In the genomic region with DNA sequence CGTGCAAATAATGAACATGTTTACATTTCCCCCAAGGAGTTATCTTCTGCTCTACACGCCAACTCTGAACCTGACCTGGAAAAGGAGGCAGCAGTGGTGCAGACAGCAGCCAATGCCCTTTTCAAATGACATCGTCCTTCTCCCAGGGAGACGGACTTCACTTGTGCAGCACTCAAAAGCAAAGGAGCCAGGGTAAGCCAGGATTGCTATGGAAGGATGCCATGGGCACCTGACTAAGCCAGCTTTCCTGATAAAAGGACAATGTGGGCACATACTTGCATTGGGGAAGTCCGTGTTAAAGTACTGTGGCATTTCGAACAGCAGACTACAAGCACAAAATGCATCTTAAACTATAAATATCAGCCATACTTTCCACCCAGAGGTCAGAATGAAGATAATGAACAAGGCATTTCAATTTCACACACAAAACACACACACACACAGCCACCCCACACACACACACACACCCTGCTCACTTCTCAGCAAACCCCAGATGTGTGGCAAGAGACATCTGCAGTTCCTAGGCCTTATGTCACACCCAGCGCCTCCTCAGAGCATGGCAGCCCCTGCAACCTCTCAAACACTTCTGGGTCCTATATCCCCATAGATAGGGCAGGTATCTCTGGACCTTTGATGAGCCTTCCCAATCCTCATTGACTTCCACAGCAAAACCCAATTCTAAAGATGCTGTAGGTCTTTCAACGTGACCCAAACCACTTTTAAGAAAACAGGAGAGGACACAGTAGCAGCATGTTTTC, we compare ENCODE assay signal across 7 mouse cellular contexts. TPM values are rescaled to one million over a fixed set of nuclear protein-coding genes. Genes with fewer than 3 reads are reported as not detected.
DNase-seq lines count a peak whose midpoint lies in the region; ATAC-seq and TF ChIP-seq lines count a peak whose summit lies in the region.

No protein-coding gene starts in this region.

- H3K27ac ChIP-seq in forebrain, embryonic 15.5 days (replicated peaks): no peak overlapping the region
- no peak overlapping the region for H3K27ac ChIP-seq in intestine, embryonic 15.5 days
- no peak overlapping the region for H3K27ac ChIP-seq in midbrain, postnatal 0 days (ENCODE audit: low read depth, low read length)

- peak overlapping the region; percentile 54 for H3K9ac ChIP-seq in forebrain, embryonic 15.5 days (replicated peaks)
- no peak overlapping the region for H3K9ac ChIP-seq in intestine, embryonic 15.5 days
- peak overlapping the region; percentile 96; the same call in 1 of the 2 replicates for H3K9ac ChIP-seq in midbrain, postnatal 0 days (replicated peaks; ENCODE audit: low read length, poor library complexity, severe bottlenecking)

- H3K4me2 ChIP-seq in forebrain, embryonic 15.5 days (replicated peaks): peak overlapping the region; percentile 99
- peak overlapping the region; percentile 94 for H3K4me2 ChIP-seq in intestine, embryonic 15.5 days (replicated peaks)
- peak overlapping the region; percentile 99 for H3K4me2 ChIP-seq in midbrain, postnatal 0 days (ENCODE audit: low read depth, low read length, poor library complexity, severe bottlenecking)

- no peak for TF ChIP-seq CTCF in E14TG2a.4 (conservative IDR thresholded peaks at IDR 0.05; ENCODE audit: low read length)
- no peak for TF ChIP-seq CTCF in midbrain, postnatal 0 days (IDR thresholded peaks at IDR 0.05)

- H3K4me1 ChIP-seq in E14TG2a.4 (replicated peaks; ENCODE audit: low read depth, low read length): peaks cover 74% of the 10 kb centered on the region
- peaks cover 65% of the 10 kb centered on the region for H3K4me1 ChIP-seq in forebrain, embryonic 15.5 days
- peaks cover 24% of the 10 kb centered on the region for H3K4me1 ChIP-seq in intestine, embryonic 15.5 days (replicated peaks)
- H3K4me1 ChIP-seq in midbrain, postnatal 0 days (ENCODE audit: insufficient read depth, low read length): peaks cover 14% of the 10 kb centered on the region

- H3K9me3 ChIP-seq in E14TG2a.4 (ENCODE audit: low read length): no peaks in the 10 kb centered on the region
- no peaks in the 10 kb centered on the region for H3K9me3 ChIP-seq in forebrain, embryonic 15.5 days
- no peaks in the 10 kb centered on the region for H3K9me3 ChIP-seq in intestine, embryonic 15.5 days
- no peaks in the 10 kb centered on the region for H3K9me3 ChIP-seq in midbrain, postnatal 0 days (ENCODE audit: low read length)

- peak overlapping the region; percentile 45 for H3K4me3 ChIP-seq in E14TG2a.4 (replicated peaks; ENCODE audit: low read length)
- peak overlapping the region; percentile 97 for H3K4me3 ChIP-seq in forebrain, embryonic 15.5 days
- H3K4me3 ChIP-seq in intestine, embryonic 15.5 days (replicated peaks): peak overlapping the region; percentile 90
- H3K4me3 ChIP-seq in midbrain, postnatal 0 days (ENCODE audit: low read depth, low read length): peak overlapping the region; percentile 79

- WGBS in forebrain, embryonic 15.5 days: 17% methylated on average over 8 of the region's 8 CpGs
- WGBS in intestine, embryonic 15.5 days: 27% methylated on average over 8 of the region's 8 CpGs
- 26% methylated on average over 8 of the region's 8 CpGs for WGBS in midbrain, postnatal 0 days

- H3K27me3 ChIP-seq in E14TG2a.4 (ENCODE audit: insufficient read depth, low read length): peaks cover 5% of the 10 kb centered on the region
- no peaks in the 10 kb centered on the region for H3K27me3 ChIP-seq in forebrain, embryonic 15.5 days
- no peaks in the 10 kb centered on the region for H3K27me3 ChIP-seq in intestine, embryonic 15.5 days (replicated peaks)
- H3K27me3 ChIP-seq in midbrain, postnatal 0 days (ENCODE audit: insufficient read depth, low read length): no peaks in the 10 kb centered on the region

- H3K36me3 ChIP-seq in E14TG2a.4 (ENCODE audit: insufficient read depth, low read length): peaks cover 15% of the 10 kb centered on the region
- no peaks in the 10 kb centered on the region for H3K36me3 ChIP-seq in forebrain, embryonic 15.5 days
- no peaks in the 10 kb centered on the region for H3K36me3 ChIP-seq in intestine, embryonic 15.5 days
- H3K36me3 ChIP-seq in midbrain, postnatal 0 days (ENCODE audit: insufficient read depth, low read length): no peaks in the 10 kb centered on the region

- no peak for ATAC-seq in forebrain, embryonic 15.5 days (replicated peaks)
- ATAC-seq in intestine, embryonic 15.5 days: no peak
- no peak for ATAC-seq in midbrain, postnatal 0 days (ENCODE audit: low FRiP score)

- peak; percentile 22 for DNase-seq in CD4-positive helper T cell, adult 2 months (ENCODE audit: low read depth, low spot score)
- peak; percentile 25 for DNase-seq in midbrain, postnatal 0 days (ENCODE audit: low spot score)
- no peak for DNase-seq in left cerebral cortex, adult 11 months (ENCODE audit: low spot score)
- DNase-seq in c-Kit-positive CD71-positive TER-119-positive erythroid progenitor cells, embryonic 14.5 days (ENCODE audit: low spot score): no peak

RNA-seq across cellular contexts. Expression of a gene that starts 2.4 kb away (rescaled TPM):
- 4.4 and 5.3 TPM in 2 replicates for polyA plus RNA-seq in forebrain, embryonic 15.5 days (2015; fragmentation: Nextera tagmentation; extraction: Ambion mirVana)
- polyA plus RNA-seq in intestine, embryonic 15.5 days (2015; fragmentation: Nextera tagmentation; extraction: Ambion mirVana): 3.0 and 3.1 TPM in 2 replicates
- total RNA-seq in midbrain, postnatal 0 days (2014; rRNA removed): 11.4 and 15.0 TPM in 2 replicates
- polyA plus RNA-seq in midbrain, postnatal 0 days (2015; fragmentation: Nextera tagmentation; extraction: Ambion mirVana): 2.2 and 2.9 TPM in 2 replicates

RNA-seq across cellular contexts. Expression of a gene that starts 50.7 kb away (rescaled TPM):
- 20.6 and 23.6 TPM in 2 replicates for polyA plus RNA-seq in forebrain, embryonic 15.5 days (2015; fragmentation: Nextera tagmentation; extraction: Ambion mirVana)
- 5.5 and 5.6 TPM in 2 replicates for polyA plus RNA-seq in intestine, embryonic 15.5 days (2015; fragmentation: Nextera tagmentation; extraction: Ambion mirVana)
- 113 and 118 TPM in 2 replicates for total RNA-seq in midbrain, postnatal 0 days (2014; rRNA removed)
- polyA plus RNA-seq in midbrain, postnatal 0 days (2015; fragmentation: Nextera tagmentation; extraction: Ambion mirVana): 22.0 and 23.6 TPM in 2 replicates

Comparison
In these comparisons a context has a peak if more than half of its experiments do, and no peak if none do; other contexts are left out.
1. DNase-seq: peak in CD4-positive helper T cell, adult 2 months (single experiment) and midbrain, postnatal 0 days (single experiment); none in left cerebral cortex, adult 11 months (single experiment) and c-Kit-positive CD71-positive TER-119-positive erythroid progenitor cells, embryonic 14.5 days (single experiment).
2. H3K4me3 ChIP-seq: peak in every context shown above with its lines; median percentile 97 in forebrain, embryonic 15.5 days; 90 in intestine, embryonic 15.5 days; 79 in midbrain, postnatal 0 days; 45 in E14TG2a.4.
3. Peak in every context shown above with its lines, with median percentiles within 50 percentile points of each other: H3K4me2 ChIP-seq.